Mouse (Mus musculus) MEL (cell line): ENCODE measurements around the gene Cyp2d11. TPM values are rescaled to one million over a fixed set of nuclear protein-coding genes. Genes with fewer than 3 reads are reported as not detected.

Experiments used
- DNase-seq: peaks from one replicate; pipeline ENCODE4 v3.0.0; 2011; ENCODE audit warnings: low read depth, low spot score
- H3K27ac ChIP-seq: 2 replicates; pipeline ENCODE4 v1.5.1; 2012; ENCODE audit warnings: low read depth, mild to moderate bottlenecking, control low read depth, low read length, moderate library complexity; ENCODE audit not compliant: control insufficient read depth
- H3K27me3 ChIP-seq, 2 experiments: fragments of 150-350 bp in 1 of 2; sonication (generic) in 1 of 2; 2 replicates each; pipeline ENCODE4 v1.6.1; 2012; ENCODE audit warnings: low read length in 2 of 2, mild to moderate bottlenecking in 2 of 2, improper control_type of control experiment in 1 of 2, moderate library complexity in 1 of 2; ENCODE audit not compliant: insufficient read depth in 2 of 2, control insufficient read depth in 1 of 2
- H3K36me3 ChIP-seq, 2 experiments: 2 replicates each; pipeline ENCODE4 v1.6.1; 2012 to 2014; ENCODE audit warnings: low read length in 2 of 2, improper control_type of control experiment in 1 of 2, inconsistent platforms in 1 of 2, mild to moderate bottlenecking in 1 of 2; ENCODE audit not compliant: insufficient read depth in 2 of 2, control insufficient read depth in 1 of 2
- H3K4me1 ChIP-seq, 2 experiments: fragments of 150-350 bp in 1 of 2; sonication (generic) in 1 of 2; 2 replicates each; pipeline ENCODE4 v1.6.1; 2012; ENCODE audit warnings: low read length in 2 of 2, improper control_type of control experiment in 1 of 2, mild to moderate bottlenecking in 1 of 2; ENCODE audit not compliant: insufficient read depth in 2 of 2, control insufficient read depth in 1 of 2
- H3K4me3 ChIP-seq, 2 experiments: fragments of 150-350 bp in 1 of 2; sonication (generic) in 1 of 2; 2 replicates each; pipeline ENCODE4 v1.5.1; 2012; ENCODE audit warnings: low read depth in 2 of 2, low read length in 2 of 2, mild to moderate bottlenecking in 2 of 2, moderate library complexity in 2 of 2, control low read depth in 1 of 2, improper control_type of control experiment in 1 of 2; ENCODE audit not compliant: control insufficient read depth in 1 of 2, insufficient read depth in 1 of 2
- H3K79me2 ChIP-seq: 2 replicates; pipeline ENCODE4 v1.6.1; 2012; ENCODE audit warnings: mild to moderate bottlenecking, low read length, moderate library complexity; ENCODE audit not compliant: control insufficient read depth, poor library complexity, insufficient read depth
- H3K9ac ChIP-seq: 2 replicates; pipeline ENCODE4 v1.6.1; 2012; ENCODE audit warnings: low read depth, mild to moderate bottlenecking, control low read depth, low read length, moderate library complexity; ENCODE audit not compliant: control insufficient read depth, poor library complexity, severe bottlenecking
- H3K9me3 ChIP-seq: fragments of 150-350 bp; sonication (generic); replicated peaks from 2 replicates; pipeline ENCODE4 v1.6.1; 2012; ENCODE audit warnings: mild to moderate bottlenecking, low read length, improper control_type of control experiment, moderate library complexity; ENCODE audit not compliant: insufficient read depth
- CTCF ChIP-seq, 3 experiments: IDR thresholded peaks in 2 of 3; conservative IDR thresholded peaks in 1 of 3; 2 replicates each; pipeline ENCODE4 v1.5.1; 2011 to 2012; ENCODE audit warnings: low read length in 3 of 3, low read depth in 2 of 3, mild to moderate bottlenecking in 2 of 3, improper control_type of control experiment in 1 of 3, inconsistent platforms in 1 of 3, mixed read lengths in 1 of 3, moderate library complexity in 1 of 3; ENCODE audit not compliant: control insufficient read depth in 1 of 3, insufficient read depth in 1 of 3, poor library complexity in 1 of 3, severe bottlenecking in 1 of 3
- EP300 ChIP-seq, 2 experiments: IDR thresholded peaks; 2 replicates each; pipeline ENCODE4 v1.6.1; 2011; ENCODE audit warnings: improper control_type of control experiment in 2 of 2, low read length in 2 of 2, low read depth in 1 of 2, mild to moderate bottlenecking in 1 of 2
- ETS1 ChIP-seq: IDR thresholded peaks from 2 replicates; pipeline ENCODE4 v1.6.1; 2012; ENCODE audit warnings: low read depth, mild to moderate bottlenecking, inconsistent platforms, low read length, improper control_type of control experiment, moderate library complexity
- GABPA ChIP-seq: IDR thresholded peaks from 2 replicates; pipeline ENCODE4 v1.6.1; 2012; ENCODE audit warnings: low read depth, mild to moderate bottlenecking, inconsistent platforms, low read length, improper control_type of control experiment, moderate library complexity
- JUND ChIP-seq: IDR thresholded peaks from 2 replicates; pipeline ENCODE4 v1.6.1; 2011; ENCODE audit warnings: low read depth, mild to moderate bottlenecking, improper control_type of control experiment, low read length
- KAT2A ChIP-seq: conservative IDR thresholded peaks from 2 replicates; pipeline ENCODE4 v1.6.1; 2012; ENCODE audit warnings: low read depth, low read length, improper control_type of control experiment, inconsistent platforms
- MAX ChIP-seq: IDR thresholded peaks from 2 replicates; pipeline ENCODE4 v1.6.1; 2011; ENCODE audit warnings: low read length, improper control_type of control experiment
- MEF2A ChIP-seq: IDR thresholded peaks from 2 replicates; pipeline ENCODE4 v1.6.1; 2014; ENCODE audit warnings: low read depth, mild to moderate bottlenecking, inconsistent platforms, low read length, improper control_type of control experiment; ENCODE audit not compliant: poor library complexity, insufficient replicate concordance, severe bottlenecking; ENCODE audit errors: extremely low read depth
- NELFE ChIP-seq: IDR thresholded peaks from 2 replicates; pipeline ENCODE4 v1.6.1; 2011; ENCODE audit warnings: low read depth, low read length, improper control_type of control experiment
- RAD21 ChIP-seq: IDR thresholded peaks from 2 replicates; pipeline ENCODE4 v1.6.1; 2011; ENCODE audit warnings: mild to moderate bottlenecking, low read depth, low read length, improper control_type of control experiment
- RCOR1 ChIP-seq: IDR thresholded peaks from 2 replicates; pipeline ENCODE4 v1.6.1; 2012; ENCODE audit warnings: low read depth, mild to moderate bottlenecking, inconsistent platforms, low read length, improper control_type of control experiment
- SMC3 ChIP-seq: IDR thresholded peaks from 2 replicates; pipeline ENCODE4 v1.6.1; 2011; ENCODE audit warnings: low read depth, low read length, improper control_type of control experiment
- TBP ChIP-seq: IDR thresholded peaks from 2 replicates; pipeline ENCODE4 v1.8.0; 2011; ENCODE audit warnings: low read depth, low read length, improper control_type of control experiment
- UBTF ChIP-seq: IDR thresholded peaks from 2 replicates; pipeline ENCODE4 v1.6.1; 2012; ENCODE audit warnings: low read depth, mild to moderate bottlenecking, inconsistent platforms, low read length, improper control_type of control experiment, moderate library complexity, borderline replicate concordance; ENCODE audit not compliant: insufficient read depth
- USF1 ChIP-seq: IDR thresholded peaks from 2 replicates; pipeline ENCODE4 v1.6.1; 2014; ENCODE audit warnings: low read depth, mild to moderate bottlenecking, inconsistent platforms, low read length, improper control_type of control experiment, moderate library complexity
- ZC3H11A ChIP-seq: IDR thresholded peaks from 2 replicates; pipeline ENCODE4 v1.6.1; 2012; ENCODE audit warnings: low read depth, mild to moderate bottlenecking, inconsistent platforms, low read length, improper control_type of control experiment
- ZKSCAN1 ChIP-seq: IDR thresholded peaks from 2 replicates; pipeline ENCODE4 v1.6.1; 2012; ENCODE audit warnings: low read depth, mild to moderate bottlenecking, inconsistent platforms, low read length, improper control_type of control experiment, moderate library complexity
- ZMIZ1 ChIP-seq: IDR thresholded peaks from 2 replicates; pipeline ENCODE4 v1.6.1; 2012; ENCODE audit warnings: low read depth, mild to moderate bottlenecking, inconsistent platforms, low read length, improper control_type of control experiment, moderate library complexity
- ZNF384 ChIP-seq: IDR thresholded peaks from 2 replicates; pipeline ENCODE4 v1.6.1; 2012; ENCODE audit warnings: low read depth, mild to moderate bottlenecking, inconsistent platforms, low read length, improper control_type of control experiment
- polyA plus RNA-seq, 2 experiments: library from polyadenylated mRNA; stranded (reverse) in 1 of 2; unstranded in 1 of 2; fragments of >175 nt in 1 of 2; fragments of >200 nt in 1 of 2; gene quantifications; 2 replicates each; pipeline versions ENCODE4 v1.2.1 to v1.2.4; 2012; ENCODE audit warnings: low replicate concordance in 2 of 2, low read depth in 1 of 2; ENCODE audit not compliant: insufficient read length in 2 of 2, insufficient read depth in 1 of 2, missing spikeins in 1 of 2
- total RNA-seq: library from RNA; depleted of rRNA; stranded (reverse); fragments of 300-350 nt; gene quantifications from 2 replicates; pipeline ENCODE4 v1.2.3, GENCODE M21; 2012

Gene Cyp2d11
- total and polyA plus RNA-seq, 3 experiments = not detected

DNA sequence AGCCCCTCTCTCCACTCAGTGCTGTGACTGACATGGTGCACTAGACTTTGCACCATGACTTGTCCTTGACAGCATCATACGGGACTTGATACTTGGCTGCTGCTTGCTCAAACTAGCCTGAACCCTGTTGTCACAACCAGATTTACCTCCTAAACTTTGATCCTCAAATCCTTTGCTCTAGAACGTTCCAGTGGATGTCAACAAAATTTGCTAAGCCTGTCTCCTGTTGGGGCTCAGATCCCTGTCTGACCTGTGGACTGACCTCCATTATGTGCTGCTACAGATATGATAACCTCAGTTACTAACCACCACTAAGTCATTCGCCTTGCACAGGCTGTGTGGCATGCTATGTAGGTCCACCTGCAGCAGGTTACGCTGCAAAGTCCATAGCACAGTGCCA is 29.1 kb upstream of the Cyp2d11 start:
- H3K9ac ChIP-seq = no peak overlapping the region
- no peak overlapping the region for H3K4me3 ChIP-seq

DNA sequence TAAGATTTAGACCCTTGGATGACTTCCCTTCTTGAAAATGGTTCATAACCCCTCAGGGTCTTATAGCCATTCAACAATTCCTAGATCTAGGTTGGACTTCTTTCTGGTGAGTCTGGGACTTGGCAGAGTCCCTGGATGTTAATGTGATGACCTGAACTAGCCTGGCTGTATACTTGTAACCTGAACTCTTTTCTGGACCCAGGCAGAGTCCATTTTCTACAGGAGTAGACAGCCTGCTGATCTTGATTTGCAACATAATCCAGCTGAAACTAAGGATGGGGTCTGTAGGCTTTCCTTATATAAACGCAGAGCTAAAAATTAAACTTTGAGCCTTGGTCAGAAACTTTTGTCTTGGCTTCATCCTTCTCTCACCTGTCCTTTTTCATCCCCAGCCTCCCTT is 24.8 kb upstream of the Cyp2d11 start:
- Histone ChIP-seq H3K27me3 (peaks cover 0 to 1% of the 10 kb centered on the region in 2 experiments; a peak in 2 of 4 replicates), H3K9ac (no peak overlapping the region), H3K36me3 (no peaks in the 10 kb centered on the region), H3K79me2 (no peaks in the 10 kb centered on the region), H3K9me3 (no peaks in the 10 kb centered on the region), H3K4me1 (no peaks in the 10 kb centered on the region), H3K4me3 (no peak overlapping the region), H3K27ac (no peak overlapping the region)
- TF ChIP-seq CTCF (IDR thresholded peaks at IDR 0.05 in 2 of 3, conservative IDR thresholded peaks at IDR 0.05 in 1 of 3; ENCODE audit: control insufficient read depth in 1 of 3, insufficient read depth in 1 of 3, low read depth in 2 of 3, low read length in 3 of 3, poor library complexity in 1 of 3, severe bottlenecking in 1 of 3) (no peak), UBTF (no peak), ZMIZ1 (no peak), ZKSCAN1 (no peak), MAX (no peak), USF1 (no peak), RAD21 (no peak), RCOR1 (no peak), TBP (no peak), KAT2A (no peak)
- no peak for DNase-seq

More for the DNA sequence above, 29.1 kb upstream of the Cyp2d11 start:
- no peaks in the 10 kb centered on the region for H3K9me3 ChIP-seq
- no peaks in the 10 kb centered on the region for H3K4me1 ChIP-seq
- DNase-seq = no peak
- H3K79me2 ChIP-seq = no peaks in the 10 kb centered on the region
- H3K27ac ChIP-seq = no peak overlapping the region
- TF ChIP-seq SMC3 (no peak), UBTF (no peak), MEF2A (no peak), NELFE (no peak), EP300 (IDR thresholded peaks at IDR 0.05; ENCODE audit: low read depth in 1 of 2, low read length in 2 of 2) (no peak), GABPA (no peak), ETS1 (no peak), JUND (no peak), ZC3H11A (no peak), ZNF384 (no peak)
- H3K27me3 ChIP-seq = no peaks in the 10 kb centered on the region; a peak in 1 of 4 replicates
- H3K36me3 ChIP-seq = no peaks in the 10 kb centered on the region
